Mouse (Mus musculus): ENCODE data around the gene Trp53. TPM values are rescaled to one million over a fixed set of nuclear protein-coding genes. Genes with fewer than 3 reads are reported as not detected.
"Not testable (repeated sequence)": the region's sequence is repeated elsewhere in the genome, so short reads cannot be mapped to it uniquely, and the experiment has no call there.

Trp53 gene
- polyA plus RNA-seq (2016; fragmentation: Nextera tagmentation; extraction: Ambion mirVana) = 110 TPM in 2 replicates

GRCm38 (mm10) chr11:69580091-69580514, at the start of gene Trp53, which contains the start of gene Wrap53:
Trp53 (plus strand) TSS chr11:69580359.
Wrap53 (minus strand) TSS chr11:69580255.
- Histone ChIP-seq H3K9me3 (replicated peaks) (no peaks in the 10 kb centered on the region), H3K4me3 (peak within 1 kb of the TSS; percentile 86), H3K27ac (peak within 1 kb of the TSS; percentile 95), H3K4me2 (peak within 1 kb of the TSS; percentile 96), H3K9ac (peak within 1 kb of the TSS; percentile 89), H3K4me1 (peaks cover 74% of the 10 kb centered on the region), H3K27me3 (replicated peaks) (no peaks in the 10 kb centered on the region), H3K36me3 (peaks cover 43% of the 10 kb centered on the region)
- ATAC-seq = peak; percentile 55
- WGBS (ENCODE audit: insufficient replicate concordance) = under 1% methylated on average over 13 of the region's 13 CpGs

GRCm38 (mm10) chr11:69530755-69531154, 49.4 kb upstream of the Trp53 start:
- not testable (repeated sequence) for H3K4me2 ChIP-seq; ATAC-seq; H3K9me3 ChIP-seq (replicated peaks); H3K27ac ChIP-seq; H3K9ac ChIP-seq; H3K4me1 ChIP-seq; H3K36me3 ChIP-seq; H3K4me3 ChIP-seq
- WGBS (ENCODE audit: insufficient replicate concordance) = 68% methylated on average over 6 of the region's 6 CpGs
- peaks cover 39% of the 10 kb centered on the region for H3K27me3 ChIP-seq (replicated peaks)

- Histone ChIP-seq H3K4me2 (no peak overlapping the region), H3K36me3 (no peaks in the 10 kb centered on the region), H3K9me3 (replicated peaks) (no peaks in the 10 kb centered on the region), H3K4me3 (no peak overlapping the region), H3K9ac (no peak overlapping the region), H3K27ac (no peak overlapping the region), H3K27me3 (replicated peaks) (peaks cover 21% of the 10 kb centered on the region), H3K4me1 (no peaks in the 10 kb centered on the region)
- WGBS (ENCODE audit: insufficient replicate concordance) = 65% methylated on average over 7 of the region's 7 CpGs
- no peak for ATAC-seq
Observed at GRCm38 (mm10) chr11:69532480-69533150, 47.5 kb upstream of the Trp53 start.

GRCm38 (mm10) chr11:69534990-69535389, 45.2 kb upstream of the Trp53 start:
- peaks cover 4% of the 10 kb centered on the region; the same call in 1 of the 2 replicates for H3K4me1 ChIP-seq
- WGBS (ENCODE audit: insufficient replicate concordance) = 33% methylated on average over 1 of the region's 1 CpGs
- no peak overlapping the region for H3K4me2 ChIP-seq
- H3K4me3 ChIP-seq = no peak overlapping the region
- no peak for ATAC-seq
- peaks cover 8% of the 10 kb centered on the region for H3K27me3 ChIP-seq (replicated peaks)
- no peak overlapping the region for H3K27ac ChIP-seq
- H3K9ac ChIP-seq = no peak overlapping the region
- H3K36me3 ChIP-seq = no peaks in the 10 kb centered on the region
- no peaks in the 10 kb centered on the region for H3K9me3 ChIP-seq (replicated peaks)

- no peak for ATAC-seq
- WGBS (ENCODE audit: insufficient replicate concordance) = 77% methylated on average over 2 of the region's 2 CpGs
Observed at GRCm38 (mm10) chr11:69540700-69541099, 39.5 kb upstream of the Trp53 start.

GRCm38 (mm10) chr11:69541741-69542140, 38.4 kb upstream of the Trp53 start:
- H3K4me2 ChIP-seq; H3K36me3 ChIP-seq; H3K4me3 ChIP-seq; H3K9me3 ChIP-seq (replicated peaks); H3K9ac ChIP-seq; ATAC-seq; H3K27ac ChIP-seq: not testable (repeated sequence)
- WGBS (ENCODE audit: insufficient replicate concordance) = 45% methylated on average over 1 of the region's 3 CpGs
- Histone ChIP-seq H3K27me3 (replicated peaks) (peaks cover 23% of the 10 kb centered on the region), H3K4me1 (peaks cover 14% of the 10 kb centered on the region)

More at GRCm38 (mm10) chr11:69540700-69541099, 39.5 kb upstream of the Trp53 start:
- no peak overlapping the region for H3K27ac ChIP-seq
- H3K4me1 ChIP-seq = peaks cover 4% of the 10 kb centered on the region; the same call in 1 of the 2 replicates
- H3K27me3 ChIP-seq (replicated peaks) = peaks cover 13% of the 10 kb centered on the region
- no peak overlapping the region for H3K4me2 ChIP-seq
- H3K4me3 ChIP-seq = no peak overlapping the region
- no peak overlapping the region for H3K9ac ChIP-seq
- no peaks in the 10 kb centered on the region for H3K36me3 ChIP-seq
- no peaks in the 10 kb centered on the region for H3K9me3 ChIP-seq (replicated peaks)

GRCm38 (mm10) chr11:69543598-69543997, 36.6 kb upstream of the Trp53 start:
- peaks cover 18% of the 10 kb centered on the region for H3K4me1 ChIP-seq
- no peak overlapping the region for H3K27ac ChIP-seq
- ATAC-seq = no peak
- no peak overlapping the region for H3K4me2 ChIP-seq
- H3K27me3 ChIP-seq (replicated peaks) = peaks cover 41% of the 10 kb centered on the region
- 69% methylated on average over 3 of the region's 3 CpGs for WGBS (ENCODE audit: insufficient replicate concordance)
- no peaks in the 10 kb centered on the region for H3K9me3 ChIP-seq (replicated peaks)
- H3K4me3 ChIP-seq = no peak overlapping the region
- H3K36me3 ChIP-seq = no peaks in the 10 kb centered on the region
- no peak overlapping the region for H3K9ac ChIP-seq

GRCm38 (mm10) chr11:69545957-69546356, 34.2 kb upstream of the Trp53 start:
- H3K36me3 ChIP-seq = no peaks in the 10 kb centered on the region
- peaks cover 18% of the 10 kb centered on the region for H3K4me1 ChIP-seq
- H3K4me2 ChIP-seq = peak overlapping the region; percentile 88
- no peak overlapping the region for H3K27ac ChIP-seq
- peaks cover 54% of the 10 kb centered on the region for H3K27me3 ChIP-seq (replicated peaks)
- peak overlapping the region; percentile 56 for H3K4me3 ChIP-seq
- H3K9me3 ChIP-seq (replicated peaks) = no peaks in the 10 kb centered on the region
- WGBS (ENCODE audit: insufficient replicate concordance) = 23% methylated on average over 7 of the region's 7 CpGs
- H3K9ac ChIP-seq = peak overlapping the region; percentile 65; the same call in 1 of the 2 replicates
- ATAC-seq = no peak

GRCm38 (mm10) chr11:69546423-69547053, 33.6 kb upstream of the Trp53 start:
- Histone ChIP-seq H3K4me3 (peak overlapping the region; percentile 56), H3K27ac (no peak overlapping the region), H3K9ac (peak overlapping the region; percentile 65), H3K27me3 (replicated peaks) (peaks cover 58% of the 10 kb centered on the region), H3K4me1 (peaks cover 18% of the 10 kb centered on the region), H3K9me3 (replicated peaks) (no peaks in the 10 kb centered on the region), H3K4me2 (peak overlapping the region; percentile 88), H3K36me3 (no peaks in the 10 kb centered on the region)
- peak; percentile 47; the same call in 1 of the 2 replicates for ATAC-seq
- WGBS (ENCODE audit: insufficient replicate concordance) = under 1% methylated on average over 44 of the region's 44 CpGs

GRCm38 (mm10) chr11:69547071-69547470, 33.1 kb upstream of the Trp53 start:
- Histone ChIP-seq H3K27me3 (replicated peaks) (peaks cover 62% of the 10 kb centered on the region), H3K27ac (no peak overlapping the region), H3K4me2 (peak overlapping the region; percentile 88), H3K36me3 (no peaks in the 10 kb centered on the region), H3K9ac (peak overlapping the region; percentile 65), H3K4me1 (peaks cover 18% of the 10 kb centered on the region), H3K9me3 (replicated peaks) (no peaks in the 10 kb centered on the region), H3K4me3 (peak overlapping the region; percentile 56)
- 3% methylated on average over 15 of the region's 15 CpGs for whole genome bisulfite sequencing (ENCODE audit: insufficient replicate concordance)
- ATAC-seq = no peak

GRCm38 (mm10) chr11:69549060-69549656, 31.0 kb upstream of the Trp53 start, which contains the start of gene Dnah2:
Dnah2 (minus strand) TSS chr11:69549110.
- Histone ChIP-seq H3K36me3 (no peaks in the 10 kb centered on the region), H3K4me1 (peaks cover 18% of the 10 kb centered on the region), H3K4me3 (no peak within 1 kb of the TSS), H3K9ac (no peak within 1 kb of the TSS), H3K27me3 (replicated peaks) (peaks cover 80% of the 10 kb centered on the region), H3K27ac (no peak within 1 kb of the TSS), H3K9me3 (replicated peaks) (no peaks in the 10 kb centered on the region), H3K4me2 (no peak within 1 kb of the TSS)
- no peak for ATAC-seq
- 43% methylated on average over 12 of the region's 12 CpGs for WGBS (ENCODE audit: insufficient replicate concordance)

- Histone ChIP-seq H3K36me3 (no peaks in the 10 kb centered on the region), H3K27me3 (replicated peaks) (peaks cover 85% of the 10 kb centered on the region), H3K4me2 (no peak overlapping the region), H3K4me3 (no peak overlapping the region), H3K27ac (no peak overlapping the region), H3K9me3 (replicated peaks) (no peaks in the 10 kb centered on the region), H3K4me1 (peaks cover 12% of the 10 kb centered on the region), H3K9ac (no peak overlapping the region)
- 62% methylated on average over 4 of the region's 4 CpGs for WGBS (ENCODE audit: insufficient replicate concordance)
- ATAC-seq = no peak
Observed at GRCm38 (mm10) chr11:69551310-69551709, 28.8 kb upstream of the Trp53 start.

Data from liver, embryonic 12.5 days (tissue).